Mouse (Mus musculus): ENCODE data around the gene Frmd4a.

DNA sequence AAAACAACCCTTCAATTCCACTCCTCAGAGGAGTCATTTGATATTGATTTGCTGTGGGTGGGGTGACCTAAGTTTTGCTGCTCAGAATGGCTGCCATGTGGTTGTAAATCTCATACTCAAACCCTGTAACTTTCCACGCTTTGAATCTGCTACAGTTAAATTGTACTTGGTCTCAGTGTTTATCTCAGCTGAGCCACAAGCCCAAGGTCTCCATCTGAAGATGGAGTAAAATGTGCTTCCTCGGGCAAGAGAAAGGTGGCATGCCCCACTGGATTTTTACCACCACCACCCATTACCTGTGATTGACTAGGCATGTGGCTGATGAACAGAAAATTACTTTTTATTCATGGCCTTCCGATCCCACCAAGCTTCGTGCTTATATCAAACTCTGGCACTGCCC, 488.2 kb downstream of the Frmd4a start:
- TF ChIP-seq CTCF (IDR thresholded peaks at IDR 0.05; ENCODE audit: low read depth, low read length) (no peak), GATA1 (IDR thresholded peaks at IDR 0.05; ENCODE audit: borderline replicate concordance, low read length) (no peak), GATA2 (IDR thresholded peaks at IDR 0.05; ENCODE audit: borderline replicate concordance, low read depth, low read length) (no peak)

Measured in G1E (cell line).